Mouse (Mus musculus) lung, postnatal 0 days (tissue): Measurements from ENCODE around the gene 4930568D16Rik. TPM values are rescaled to one million over a fixed set of nuclear protein-coding genes. Genes with fewer than 3 reads are reported as not detected.

ENCODE experiments used
- ATAC-seq: fragments of 200-750 bp; cut with Nextera tagmentation; 2 replicates; pipeline ENCODE4 v1.8.0; 2017; ENCODE audit warnings: moderate library complexity
- DNase-seq: peaks from one replicate; pipeline ENCODE4 v3.0.0-alpha.2; 2016; ENCODE audit warnings: low spot score
- H3K27ac ChIP-seq: fragments of 300-500 bp; sonication (generic); 2 replicates; pipeline ENCODE4 v1.5.1; 2014; ENCODE audit warnings: antibody characterized with exemption, mild to moderate bottlenecking, low read length, mixed read lengths
- H3K27me3 ChIP-seq: fragments of 300-500 bp; sonication (generic); replicated peaks from 2 replicates; pipeline ENCODE4 v1.6.1; 2014; ENCODE audit warnings: low read length, mixed read lengths; ENCODE audit not compliant: insufficient read depth
- H3K36me3 ChIP-seq: fragments of 300-500 bp; sonication (generic); 2 replicates; pipeline ENCODE4 v1.6.1; 2014; ENCODE audit warnings: low read length, mixed read lengths; ENCODE audit not compliant: insufficient read depth
- H3K4me1 ChIP-seq: fragments of 300-500 bp; sonication (generic); 2 replicates; pipeline ENCODE4 v1.6.1; 2014; ENCODE audit warnings: antibody characterized with exemption, low read depth, low read length, mixed read lengths; ENCODE audit not compliant: insufficient read depth
- H3K4me2 ChIP-seq: fragments of 300-500 bp; sonication (generic); replicated peaks from 2 replicates; pipeline ENCODE4 v1.6.1; 2014; ENCODE audit warnings: low read depth, mild to moderate bottlenecking, low read length, moderate library complexity, mixed read lengths
- H3K4me3 ChIP-seq: fragments of 300-500 bp; sonication (generic); 2 replicates; pipeline ENCODE4 v1.5.1; 2014; ENCODE audit warnings: low read depth, low read length
- H3K9ac ChIP-seq: fragments of 300-500 bp; sonication (generic); replicated peaks from 2 replicates; pipeline ENCODE4 v1.6.1; 2014; ENCODE audit warnings: low read depth, mild to moderate bottlenecking
- H3K9me3 ChIP-seq: fragments of 300-500 bp; sonication (generic); 2 replicates; pipeline ENCODE4 v1.6.1; 2016; ENCODE audit warnings: low read length, mixed read lengths
- CTCF ChIP-seq: IDR thresholded peaks from 2 replicates; pipeline ENCODE4 v1.5.1; 2016; ENCODE audit warnings: antibody characterized with exemption, mild to moderate bottlenecking
- EP300 ChIP-seq: IDR thresholded peaks from 2 replicates; pipeline ENCODE4 v1.6.1; 2016; ENCODE audit warnings: antibody characterized with exemption, mild to moderate bottlenecking, control low read depth
- WGBS: fragments of 180-500 bp; shearing (Covaris S2); extraction: QIAGEN DNeasy Blood & Tissue Kit; methylation state at CpG from one replicate; pipeline ENCODE4 v1.1.7; 2014; 5-methylcytosine and 5-hydroxymethylcytosine counted together
- polyA plus RNA-seq: library from polyadenylated mRNA; unstranded; fragments of >200 nt; fragmentation: Nextera tagmentation; extraction: Ambion mirVana; gene quantifications from 2 replicates; pipeline ENCODE4 v1.2.1, GENCODE M21; 2015

The 4930568D16Rik gene
- polyA plus RNA-seq, 1 experiment from 2014 or later: not detected

GRCm38 (mm10) chr2:35318405-35318804, 49.1 kb downstream of the 4930568D16Rik start:
- no peak overlapping the region for H3K4me2 ChIP-seq
- no peak overlapping the region for H3K27ac ChIP-seq
- WGBS: 86% methylated on average over 12 of the region's 12 CpGs

GRCm38 (mm10) chr2:35317604-35318003, 49.9 kb downstream of the 4930568D16Rik start:
- Histone ChIP-seq H3K4me3 (no peak overlapping the region), H3K27ac (no peak overlapping the region), H3K4me1 (peaks cover 6% of the 10 kb centered on the region; the same call in 1 of the 2 replicates), H3K4me2 (no peak overlapping the region), H3K36me3 (peaks cover 12% of the 10 kb centered on the region; the same call in 1 of the 2 replicates), H3K9me3 (no peaks in the 10 kb centered on the region), H3K27me3 (no peaks in the 10 kb centered on the region), H3K9ac (no peak overlapping the region)
- TF ChIP-seq EP300 (no peak), CTCF (no peak)
- no peak for DNase-seq
- 72% methylated on average over 4 of the region's 4 CpGs for WGBS
- ATAC-seq: no peak

More at GRCm38 (mm10) chr2:35318405-35318804, 49.1 kb downstream of the 4930568D16Rik start:
- TF ChIP-seq CTCF (no peak), EP300 (no peak)
- peaks cover 12% of the 10 kb centered on the region; the same call in 1 of the 2 replicates for H3K36me3 ChIP-seq
- no peak for ATAC-seq
- H3K4me1 ChIP-seq: peaks cover 8% of the 10 kb centered on the region; the same call in 1 of the 2 replicates
- H3K9ac ChIP-seq: no peak overlapping the region
- H3K9me3 ChIP-seq: no peaks in the 10 kb centered on the region
- no peak overlapping the region for H3K4me3 ChIP-seq
- no peak for DNase-seq
- no peaks in the 10 kb centered on the region for H3K27me3 ChIP-seq

- H3K9me3 ChIP-seq: no peaks in the 10 kb centered on the region
- H3K27ac ChIP-seq: no peak overlapping the region
- TF ChIP-seq CTCF: no peak
- TF ChIP-seq EP300: no peak
- 36% methylated on average over 3 of the region's 3 CpGs for WGBS
- peak; percentile 43 for DNase-seq
- no peak overlapping the region for H3K9ac ChIP-seq
- no peak overlapping the region for H3K4me2 ChIP-seq
- no peaks in the 10 kb centered on the region for H3K27me3 ChIP-seq
- peak; percentile 47 for ATAC-seq
- H3K4me1 ChIP-seq: no peaks in the 10 kb centered on the region
- H3K4me3 ChIP-seq: no peak overlapping the region
- peaks cover 12% of the 10 kb centered on the region; the same call in 1 of the 2 replicates for H3K36me3 ChIP-seq
These were observed 53.2 kb downstream of the 4930568D16Rik start for GRCm38 (mm10) chr2:35314300-35314699.

- Histone ChIP-seq H3K36me3 (peaks cover 11% of the 10 kb centered on the region), H3K27me3 (no peaks in the 10 kb centered on the region), H3K27ac (0 out of 2 replicates have a peak overlapping the region, but pooled peaks have one; percentile 26), H3K9me3 (no peaks in the 10 kb centered on the region), H3K4me1 (no peaks in the 10 kb centered on the region), H3K4me2 (no peak overlapping the region), H3K4me3 (no peak overlapping the region), H3K9ac (no peak overlapping the region)
- WGBS: 59% methylated on average over 4 of the region's 4 CpGs
- TF ChIP-seq EP300 (no peak), CTCF (no peak)
- DNase-seq (peak; percentile 38), ATAC-seq (peak; percentile 79)
These were observed 57.5 kb downstream of the 4930568D16Rik start for GRCm38 (mm10) chr2:35309906-35310493.

GRCm38 (mm10) chr2:35308166-35308565, 59.4 kb downstream of the 4930568D16Rik start:
- no peak overlapping the region for H3K4me2 ChIP-seq
- H3K27me3 ChIP-seq: no peaks in the 10 kb centered on the region
- 48% methylated on average over 1 of the region's 1 CpGs for WGBS
- H3K36me3 ChIP-seq: peaks cover 23% of the 10 kb centered on the region
- DNase-seq (peak; percentile 33), ATAC-seq (no peak)
- no peaks in the 10 kb centered on the region for H3K9me3 ChIP-seq
- no peaks in the 10 kb centered on the region for H3K4me1 ChIP-seq
- H3K4me3 ChIP-seq: no peak overlapping the region
- no peak overlapping the region for H3K9ac ChIP-seq
- no peak overlapping the region for H3K27ac ChIP-seq
- TF ChIP-seq EP300 (no peak), CTCF (no peak)

Other genes with a start within 250 kb of the 4930568D16Rik start
- 434 and 473 TPM in 2 replicates for gene Rab14, start 166.6 kb downstream of the 4930568D16Rik start, polyA plus RNA-seq
- gene Gsn, start 111.3 kb downstream of the 4930568D16Rik start, polyA plus RNA-seq: 956 and 1,007 TPM in 2 replicates
- 76.9 and 86.2 TPM in 2 replicates for gene Stom, start 30.8 kb downstream of the 4930568D16Rik start, polyA plus RNA-seq
- gene 4930402F06Rik, start 29.4 kb upstream of the 4930568D16Rik start, polyA plus RNA-seq: not detected in 2 replicates
- gene Ggta1, start 95.5 kb upstream of the 4930568D16Rik start, polyA plus RNA-seq: 21.8 and 25.6 TPM in 2 replicates
- 75.8 and 83.4 TPM in 2 replicates for gene Dab2ip, start 190.5 kb upstream of the 4930568D16Rik start, polyA plus RNA-seq